Mouse (Mus musculus): ENCODE results near the gene 1810043G02Rik. TPM values are rescaled to one million over a fixed set of nuclear protein-coding genes. Genes with fewer than 3 reads are reported as not detected.
A peak's percentile ranks its signal among the peaks of the same experiment; 100 is the strongest.
"Not testable (repeated sequence)": the region's sequence is repeated elsewhere in the genome, so short reads cannot be mapped to it uniquely, and the experiment has no call there.

Gene 1810043G02Rik
- polyA plus RNA-seq, 1 experiment, result 4.2 TPM

- H3K4me1 ChIP-seq (ENCODE audit: control insufficient read depth, insufficient read depth, low read length), result peaks cover 10% of the 10 kb centered on the region
- no peaks in the 10 kb centered on the region for H3K27me3 ChIP-seq (ENCODE audit: control insufficient read depth, insufficient read depth, low read length, poor library complexity, severe bottlenecking)
- H3K36me3 ChIP-seq (ENCODE audit: control insufficient read depth, insufficient read depth, low read length, poor library complexity, severe bottlenecking), result no peaks in the 10 kb centered on the region
- peak overlapping the region; percentile 90 for H3K4me3 ChIP-seq (ENCODE audit: low read depth, low read length)
- H3K9me3 ChIP-seq (replicated peaks; ENCODE audit: control insufficient read depth, insufficient read depth, low read length, poor library complexity, severe bottlenecking), result no peaks in the 10 kb centered on the region
- peak overlapping the region; percentile 67 for H3K9ac ChIP-seq (ENCODE audit: low read depth, poor library complexity, severe bottlenecking)
- no peak overlapping the region for H3K27ac ChIP-seq (ENCODE audit: insufficient read depth, low read length)
- TF ChIP-seq POLR2A (IDR thresholded peaks at IDR 0.05; ENCODE audit: insufficient read depth, low read length) (no peak), CTCF (IDR thresholded peaks at IDR 0.05; ENCODE audit: low read depth, low read length) (no peak), EP300 (IDR thresholded peaks at IDR 0.05; ENCODE audit: insufficient read depth, low read depth, low read length) (no peak)
Measured at GRCm38 (mm10) chr10:78008169-78008568, 29.8 kb downstream of the 1810043G02Rik start.

- peak overlapping the region; percentile 92 for H3K4me3 ChIP-seq (ENCODE audit: low read depth, low read length)
- TF ChIP-seq CTCF (IDR thresholded peaks at IDR 0.05; ENCODE audit: low read depth, low read length) (peak; percentile 28), EP300 (IDR thresholded peaks at IDR 0.05; ENCODE audit: insufficient read depth, low read depth, low read length) (peak; percentile 62; the same call in 1 of the 2 replicates), POLR2A (IDR thresholded peaks at IDR 0.05; ENCODE audit: insufficient read depth, low read length) (peak; percentile 87)
- peak overlapping the region; percentile 67 for H3K27ac ChIP-seq (ENCODE audit: insufficient read depth, low read length)
- H3K9me3 ChIP-seq (replicated peaks; ENCODE audit: control insufficient read depth, insufficient read depth, low read length, poor library complexity, severe bottlenecking), result no peaks in the 10 kb centered on the region
- H3K36me3 ChIP-seq (ENCODE audit: control insufficient read depth, insufficient read depth, low read length, poor library complexity, severe bottlenecking), result no peaks in the 10 kb centered on the region
- H3K9ac ChIP-seq (ENCODE audit: low read depth, poor library complexity, severe bottlenecking), result peak overlapping the region; percentile 67
- H3K4me1 ChIP-seq (ENCODE audit: control insufficient read depth, insufficient read depth, low read length), result peaks cover 11% of the 10 kb centered on the region
- H3K27me3 ChIP-seq (ENCODE audit: control insufficient read depth, insufficient read depth, low read length, poor library complexity, severe bottlenecking), result no peaks in the 10 kb centered on the region
Measured at GRCm38 (mm10) chr10:78009184-78009944, 31.0 kb downstream of the 1810043G02Rik start.

- TF ChIP-seq EP300 (IDR thresholded peaks at IDR 0.05; ENCODE audit: insufficient read depth, low read depth, low read length), result no peak
- no peak for TF ChIP-seq POLR2A (IDR thresholded peaks at IDR 0.05; ENCODE audit: insufficient read depth, low read length)
- no peak for TF ChIP-seq CTCF (IDR thresholded peaks at IDR 0.05; ENCODE audit: low read depth, low read length)
- Histone ChIP-seq H3K36me3 (ENCODE audit: control insufficient read depth, insufficient read depth, low read length, poor library complexity, severe bottlenecking) (no peaks in the 10 kb centered on the region), H3K4me1 (ENCODE audit: control insufficient read depth, insufficient read depth, low read length) (peaks cover 11% of the 10 kb centered on the region), H3K9me3 (replicated peaks; ENCODE audit: control insufficient read depth, insufficient read depth, low read length, poor library complexity, severe bottlenecking) (no peaks in the 10 kb centered on the region), H3K9ac (ENCODE audit: low read depth, poor library complexity, severe bottlenecking) (peak within 1 kb of the TSS; percentile 67), H3K4me3 (ENCODE audit: low read depth, low read length) (peak within 1 kb of the TSS; percentile 92), H3K27ac (ENCODE audit: insufficient read depth, low read length) (peak within 1 kb of the TSS; percentile 67), H3K27me3 (ENCODE audit: control insufficient read depth, insufficient read depth, low read length, poor library complexity, severe bottlenecking) (no peaks in the 10 kb centered on the region)
Measured at GRCm38 (mm10) chr10:78009945-78010293, 31.6 kb downstream of the 1810043G02Rik start, which contains the start of gene Pfkl. TSS of gene Pfkl (minus strand) at chr10:78010083.

GRCm38 (mm10) chr10:78010335-78010734, 32.0 kb downstream of the 1810043G02Rik start:
- H3K27ac ChIP-seq (ENCODE audit: insufficient read depth, low read length), result peak overlapping the region; percentile 5; the same call in 1 of the 2 replicates
- H3K4me1 ChIP-seq (ENCODE audit: control insufficient read depth, insufficient read depth, low read length), result peaks cover 11% of the 10 kb centered on the region
- H3K36me3 ChIP-seq (ENCODE audit: control insufficient read depth, insufficient read depth, low read length, poor library complexity, severe bottlenecking), result no peaks in the 10 kb centered on the region
- no peak for TF ChIP-seq CTCF (IDR thresholded peaks at IDR 0.05; ENCODE audit: low read depth, low read length)
- TF ChIP-seq POLR2A (IDR thresholded peaks at IDR 0.05; ENCODE audit: insufficient read depth, low read length), result no peak
- TF ChIP-seq EP300 (IDR thresholded peaks at IDR 0.05; ENCODE audit: insufficient read depth, low read depth, low read length), result no peak
- peak overlapping the region; percentile 53 for H3K4me3 ChIP-seq (ENCODE audit: low read depth, low read length)
- no peaks in the 10 kb centered on the region for H3K27me3 ChIP-seq (ENCODE audit: control insufficient read depth, insufficient read depth, low read length, poor library complexity, severe bottlenecking)
- no peaks in the 10 kb centered on the region for H3K9me3 ChIP-seq (replicated peaks; ENCODE audit: control insufficient read depth, insufficient read depth, low read length, poor library complexity, severe bottlenecking)
- peak overlapping the region; percentile 41 for H3K9ac ChIP-seq (ENCODE audit: low read depth, poor library complexity, severe bottlenecking)

- not testable (repeated sequence) for H3K27ac ChIP-seq (ENCODE audit: insufficient read depth, low read length); H3K9me3 ChIP-seq (replicated peaks; ENCODE audit: control insufficient read depth, insufficient read depth, low read length, poor library complexity, severe bottlenecking); H3K36me3 ChIP-seq (ENCODE audit: control insufficient read depth, insufficient read depth, low read length, poor library complexity, severe bottlenecking); H3K9ac ChIP-seq (ENCODE audit: low read depth, poor library complexity, severe bottlenecking); H3K27me3 ChIP-seq (ENCODE audit: control insufficient read depth, insufficient read depth, low read length, poor library complexity, severe bottlenecking); H3K4me1 ChIP-seq (ENCODE audit: control insufficient read depth, insufficient read depth, low read length); H3K4me3 ChIP-seq (ENCODE audit: low read depth, low read length)
Measured at GRCm38 (mm10) chr10:78011116-78011515, 32.8 kb downstream of the 1810043G02Rik start.

- TF ChIP-seq EP300 (IDR thresholded peaks at IDR 0.05; ENCODE audit: insufficient read depth, low read depth, low read length), result 0 out of 2 replicates have a peak, but pooled peaks have one; percentile 6
- no peak for TF ChIP-seq CTCF (IDR thresholded peaks at IDR 0.05; ENCODE audit: low read depth, low read length)
- no peak for TF ChIP-seq POLR2A (IDR thresholded peaks at IDR 0.05; ENCODE audit: insufficient read depth, low read length)
- Histone ChIP-seq H3K36me3 (ENCODE audit: control insufficient read depth, insufficient read depth, low read length, poor library complexity, severe bottlenecking) (no peaks in the 10 kb centered on the region), H3K4me3 (ENCODE audit: low read depth, low read length) (no peak overlapping the region), H3K4me1 (ENCODE audit: control insufficient read depth, insufficient read depth, low read length) (peaks cover 2% of the 10 kb centered on the region), H3K27me3 (ENCODE audit: control insufficient read depth, insufficient read depth, low read length, poor library complexity, severe bottlenecking) (no peaks in the 10 kb centered on the region), H3K9ac (ENCODE audit: low read depth, poor library complexity, severe bottlenecking) (no peak overlapping the region), H3K9me3 (replicated peaks; ENCODE audit: control insufficient read depth, insufficient read depth, low read length, poor library complexity, severe bottlenecking) (no peaks in the 10 kb centered on the region), H3K27ac (ENCODE audit: insufficient read depth, low read length) (no peak overlapping the region; the same call in 1 of the 2 replicates)
Measured at GRCm38 (mm10) chr10:78012661-78013495, 34.6 kb downstream of the 1810043G02Rik start.

Measured in ES-Bruce4 (cell line).